ENCODE assay signal across 18 mouse cellular contexts in the genomic region with DNA sequence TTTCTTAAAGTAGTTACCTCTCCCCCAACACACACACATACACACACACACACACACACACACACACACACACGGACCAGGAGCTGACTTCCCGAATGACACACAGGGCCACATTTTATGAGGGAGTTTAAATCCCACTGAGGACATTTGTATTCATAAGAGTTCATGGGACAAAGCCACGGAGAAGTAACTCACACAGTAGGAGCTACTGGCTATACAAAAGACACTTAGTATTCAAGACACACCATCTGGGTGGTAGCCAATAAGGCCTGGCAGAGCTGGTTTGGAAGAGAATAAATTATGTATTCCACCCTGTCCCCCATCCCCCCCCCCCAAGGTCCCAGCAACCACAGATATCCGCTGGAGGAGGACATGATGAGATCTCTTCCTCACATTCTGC.
DNase-seq lines count a peak whose midpoint lies in the region; ATAC-seq and TF ChIP-seq lines count a peak whose summit lies in the region.
"Had no signal": no experiment of that assay in that cellular context is flagged by ENCODE, and none has a peak within 500 bp of the region (broad histone marks: within the 10 kb centered on the region; RNA-seq: fewer than 3 reads in every experiment).

No protein-coding gene starts in this region.

- 57% methylated on average over 4 of the region's 4 CpGs for WGBS in midbrain, embryonic 13.5 days
- 89% methylated on average over 4 of the region's 4 CpGs for WGBS in midbrain, embryonic 10.5 days
- WGBS in hindbrain, postnatal 0 days, result 36% methylated on average over 4 of the region's 4 CpGs
- WGBS in neural tube, embryonic 14.5 days, result 34% methylated on average over 4 of the region's 4 CpGs

- no peaks in the 10 kb centered on the region for H3K9me3 ChIP-seq in midbrain, embryonic 13.5 days
- peaks cover 5% of the 10 kb centered on the region; the same call in 1 of the 2 replicates for H3K9me3 ChIP-seq in midbrain, embryonic 10.5 days (replicated peaks)
- H3K9me3 ChIP-seq in hindbrain, postnatal 0 days (ENCODE audit: low read length), result no peaks in the 10 kb centered on the region
- H3K9me3 ChIP-seq in neural tube, embryonic 14.5 days (ENCODE audit: control insufficient read depth, low read length), result no peaks in the 10 kb centered on the region; the same call in 1 of the 2 replicates
- H3K9me3 ChIP-seq: embryonic facial prominence, embryonic 15.5 days; limb, embryonic 10.5 days had no signal

- no peak overlapping the region for H3K4me3 ChIP-seq in midbrain, embryonic 13.5 days (replicated peaks)
- H3K4me3 ChIP-seq in midbrain, embryonic 10.5 days, result no peak overlapping the region
- no peak overlapping the region for H3K4me3 ChIP-seq in hindbrain, postnatal 0 days (ENCODE audit: low read length)
- no peak overlapping the region for H3K4me3 ChIP-seq in neural tube, embryonic 14.5 days (ENCODE audit: low read depth, low read length)
- H3K4me3 ChIP-seq: embryonic facial prominence, embryonic 15.5 days; heart, adult 2 months; limb, embryonic 10.5 days had no signal

- intact Hi-C loops in left cerebral cortex, postnatal 10 days (cut with DNase I), result no loop called here

- no peaks in the 10 kb centered on the region for H3K36me3 ChIP-seq in midbrain, embryonic 13.5 days
- H3K36me3 ChIP-seq in midbrain, embryonic 10.5 days, result no peaks in the 10 kb centered on the region
- no peaks in the 10 kb centered on the region for H3K36me3 ChIP-seq in hindbrain, postnatal 0 days (ENCODE audit: insufficient read depth, low read length)
- H3K36me3 ChIP-seq in neural tube, embryonic 14.5 days (ENCODE audit: control insufficient read depth, insufficient read depth, low read length), result no peaks in the 10 kb centered on the region
- H3K36me3 ChIP-seq: embryonic facial prominence, embryonic 15.5 days; limb, embryonic 10.5 days had no signal

- H3K27ac ChIP-seq in midbrain, embryonic 13.5 days, result no peak overlapping the region
- no peak overlapping the region for H3K27ac ChIP-seq in midbrain, embryonic 10.5 days (replicated peaks)
- peak overlapping the region; percentile 21; the same call in 1 of the 2 replicates for H3K27ac ChIP-seq in hindbrain, postnatal 0 days
- no peak overlapping the region for H3K27ac ChIP-seq in neural tube, embryonic 14.5 days (ENCODE audit: low read depth, low read length)
- H3K27ac ChIP-seq: embryonic facial prominence, embryonic 15.5 days; heart, adult 2 months; limb, embryonic 10.5 days had no signal

- ATAC-seq in midbrain, embryonic 13.5 days, result peak; percentile 68
- ATAC-seq in hindbrain, postnatal 0 days, result peak; percentile 82
- peak; percentile 79; the same call in 1 of the 2 replicates for ATAC-seq in neural tube, embryonic 14.5 days (ENCODE audit: low read depth)
- ATAC-seq: liver, postnatal 0 days had no signal

- DNase-seq in heart, adult 11 months, result peak; percentile 54
- no peak for DNase-seq in heart, postnatal 4 days
- DNase-seq in midbrain, embryonic 10.5 days (ENCODE audit: low spot score), result no peak
- peak; percentile 75 for DNase-seq in hindbrain, postnatal 0 days (ENCODE audit: low spot score)
- DNase-seq in left cerebral cortex, postnatal 10 days (ENCODE audit: extremely low spot score in 1 of 2, low spot score in 2 of 2), result no peak
- DNase-seq: adrenal gland, postnatal 36 days; cerebellum, adult 8-10 months; gastrocnemius, postnatal 14 days; heart, adult 2 months; kidney, adult 9 months; kidney, postnatal 25 days; liver, postnatal 0 days; lung, postnatal 14 days; thymus, postnatal 14 days had no signal

- TF ChIP-seq CTCF in hindbrain, postnatal 0 days (IDR thresholded peaks at IDR 0.05; ENCODE audit: low read depth), result no peak

- H3K9ac ChIP-seq in midbrain, embryonic 13.5 days (replicated peaks), result no peak overlapping the region
- H3K9ac ChIP-seq in hindbrain, postnatal 0 days (replicated peaks; ENCODE audit: low read length), result no peak overlapping the region
- H3K9ac ChIP-seq in neural tube, embryonic 14.5 days (replicated peaks; ENCODE audit: low read depth, low read length), result no peak overlapping the region
- H3K9ac ChIP-seq: embryonic facial prominence, embryonic 15.5 days; liver, postnatal 0 days had no signal

- peaks cover 13% of the 10 kb centered on the region; the same call in 1 of the 2 replicates for H3K4me1 ChIP-seq in midbrain, embryonic 13.5 days (replicated peaks)
- peaks cover 11% of the 10 kb centered on the region for H3K4me1 ChIP-seq in midbrain, embryonic 10.5 days
- peaks cover 6% of the 10 kb centered on the region; the same call in 1 of the 2 replicates for H3K4me1 ChIP-seq in hindbrain, postnatal 0 days (ENCODE audit: insufficient read depth, low read length)
- no peaks in the 10 kb centered on the region for H3K4me1 ChIP-seq in neural tube, embryonic 14.5 days (ENCODE audit: control insufficient read depth, insufficient read depth, low read length)
- H3K4me1 ChIP-seq: embryonic facial prominence, embryonic 15.5 days; limb, embryonic 10.5 days had no signal

- no peak overlapping the region for H3K4me2 ChIP-seq in midbrain, embryonic 13.5 days (replicated peaks)
- no peak overlapping the region for H3K4me2 ChIP-seq in hindbrain, postnatal 0 days (ENCODE audit: low read depth, low read length)
- no peak overlapping the region for H3K4me2 ChIP-seq in neural tube, embryonic 14.5 days (ENCODE audit: low read depth, low read length)
- H3K4me2 ChIP-seq: embryonic facial prominence, embryonic 15.5 days had no signal

- no peaks in the 10 kb centered on the region for H3K27me3 ChIP-seq in midbrain, embryonic 13.5 days
- H3K27me3 ChIP-seq in midbrain, embryonic 10.5 days (ENCODE audit: low read depth, poor library complexity, severe bottlenecking), result no peaks in the 10 kb centered on the region
- H3K27me3 ChIP-seq in hindbrain, postnatal 0 days (ENCODE audit: insufficient read depth, low read length), result no peaks in the 10 kb centered on the region
- no peaks in the 10 kb centered on the region for H3K27me3 ChIP-seq in neural tube, embryonic 14.5 days (ENCODE audit: control insufficient read depth, insufficient read depth, low read length)
- H3K27me3 ChIP-seq: embryonic facial prominence, embryonic 15.5 days had no signal

Comparison
In these comparisons a context has a peak if more than half of its experiments do, and no peak if none do; other contexts are left out.
1. DNase-seq: peak in heart, adult 11 months (single experiment) and hindbrain, postnatal 0 days (single experiment); none in heart, postnatal 4 days (single experiment), midbrain, embryonic 10.5 days (single experiment) and left cerebral cortex, postnatal 10 days (0 of 2).
2. Peak in every context shown above with its lines, with median percentiles within 50 percentile points of each other: ATAC-seq.